Mouse (Mus musculus): ENCODE results near the gene Cables2. TPM values are rescaled to one million over a fixed set of nuclear protein-coding genes. Genes with fewer than 3 reads are reported as not detected.

The Cables2 gene
- polyA plus RNA-seq, 1 experiment from 2014 or later: 37.5 TPM

DNA sequence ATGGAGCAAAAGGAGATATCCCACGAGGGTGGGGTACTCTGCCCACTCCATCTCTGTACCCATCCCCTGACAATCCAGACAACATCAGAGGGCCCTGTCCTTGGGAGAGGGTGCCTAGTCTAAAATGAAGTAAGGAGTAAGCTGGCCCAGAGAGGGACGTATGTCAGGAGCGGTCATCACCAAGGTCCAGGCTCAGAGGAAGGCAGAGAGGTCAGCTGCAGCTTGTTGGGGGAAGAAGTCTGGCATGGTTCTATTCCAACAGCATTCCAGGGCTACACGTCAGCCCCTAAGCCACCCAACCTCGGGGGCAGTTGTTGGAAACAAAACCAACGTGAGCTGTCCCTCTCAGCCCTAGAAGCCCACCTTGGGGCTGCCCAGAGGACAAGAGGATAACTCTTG, 45.2 kb downstream of the Cables2 start:
- DNase-seq (no peak), ATAC-seq (ENCODE audit: low FRiP score, low TSS enrichment) (no peak)
- Histone ChIP-seq H3K4me2 (ENCODE audit: low read length) (no peak overlapping the region), H3K4me3 (replicated peaks; ENCODE audit: low read depth, low read length) (no peak overlapping the region), H3K9me3 (ENCODE audit: control insufficient read depth, low read length) (no peaks in the 10 kb centered on the region), H3K27ac (replicated peaks; ENCODE audit: low read depth, low read length) (no peak overlapping the region), H3K4me1 (ENCODE audit: control insufficient read depth, insufficient read depth, low read length) (peaks cover 22% of the 10 kb centered on the region), H3K9ac (replicated peaks; ENCODE audit: low read length) (no peak overlapping the region), H3K36me3 (ENCODE audit: control insufficient read depth, insufficient read depth, low read length) (no peaks in the 10 kb centered on the region), H3K27me3 (ENCODE audit: control insufficient read depth, insufficient read depth, low read length) (peaks cover 29% of the 10 kb centered on the region)
- 50% methylated on average over 6 of the region's 6 CpGs for WGBS

DNA sequence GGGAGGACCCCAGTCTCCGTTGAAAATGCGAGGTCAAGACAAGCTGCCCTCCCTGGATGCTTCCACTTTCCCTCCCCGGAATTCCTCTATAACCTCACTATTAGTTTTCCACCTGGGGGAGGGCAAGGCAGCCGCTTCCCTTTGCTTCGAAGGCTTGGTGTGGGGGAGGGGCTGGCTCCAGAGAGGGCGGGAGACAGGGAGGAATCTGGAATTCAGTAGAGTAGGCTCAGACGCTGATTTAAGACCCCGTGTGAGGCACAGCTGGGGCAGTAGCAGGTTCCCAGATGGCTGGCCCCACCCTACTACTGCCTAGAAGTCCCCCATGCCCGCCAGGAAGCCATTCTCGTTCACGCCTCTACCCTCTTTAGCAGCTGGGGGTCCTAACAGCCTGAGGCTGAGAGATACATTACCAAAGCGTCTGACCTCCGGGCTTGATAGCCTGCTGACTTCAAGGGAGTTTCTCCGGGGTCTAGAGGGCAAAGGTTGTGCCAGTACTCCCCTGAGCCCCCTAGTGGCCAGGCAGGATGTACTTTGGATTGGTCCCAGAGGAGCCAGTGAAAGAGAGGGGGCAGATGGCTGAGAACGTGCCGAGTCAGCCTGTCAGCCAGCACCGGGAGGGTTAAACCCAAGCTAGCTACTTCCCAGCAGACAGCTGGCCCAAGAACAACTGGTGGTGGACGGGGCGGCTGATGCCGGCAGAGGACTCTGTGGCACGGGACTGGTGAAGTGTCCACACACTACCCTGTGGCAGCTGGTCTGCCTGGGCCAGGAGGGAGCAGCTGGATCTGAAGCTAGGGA, 45.8 kb downstream of the Cables2 start:
- peak; percentile 59 for ATAC-seq (ENCODE audit: low FRiP score, low TSS enrichment)
- Histone ChIP-seq H3K27me3 (ENCODE audit: control insufficient read depth, insufficient read depth, low read length) (peaks cover 34% of the 10 kb centered on the region), H3K9me3 (ENCODE audit: control insufficient read depth, low read length) (no peaks in the 10 kb centered on the region), H3K9ac (replicated peaks; ENCODE audit: low read length) (no peak overlapping the region), H3K36me3 (ENCODE audit: control insufficient read depth, insufficient read depth, low read length) (no peaks in the 10 kb centered on the region), H3K4me1 (ENCODE audit: control insufficient read depth, insufficient read depth, low read length) (peaks cover 23% of the 10 kb centered on the region), H3K27ac (replicated peaks; ENCODE audit: low read depth, low read length) (no peak overlapping the region), H3K4me3 (replicated peaks; ENCODE audit: low read depth, low read length) (no peak overlapping the region), H3K4me2 (ENCODE audit: low read length) (peak overlapping the region; percentile 25)
- 1% methylated on average over 21 of the region's 21 CpGs for WGBS
- peak; percentile 69 for DNase-seq

DNA sequence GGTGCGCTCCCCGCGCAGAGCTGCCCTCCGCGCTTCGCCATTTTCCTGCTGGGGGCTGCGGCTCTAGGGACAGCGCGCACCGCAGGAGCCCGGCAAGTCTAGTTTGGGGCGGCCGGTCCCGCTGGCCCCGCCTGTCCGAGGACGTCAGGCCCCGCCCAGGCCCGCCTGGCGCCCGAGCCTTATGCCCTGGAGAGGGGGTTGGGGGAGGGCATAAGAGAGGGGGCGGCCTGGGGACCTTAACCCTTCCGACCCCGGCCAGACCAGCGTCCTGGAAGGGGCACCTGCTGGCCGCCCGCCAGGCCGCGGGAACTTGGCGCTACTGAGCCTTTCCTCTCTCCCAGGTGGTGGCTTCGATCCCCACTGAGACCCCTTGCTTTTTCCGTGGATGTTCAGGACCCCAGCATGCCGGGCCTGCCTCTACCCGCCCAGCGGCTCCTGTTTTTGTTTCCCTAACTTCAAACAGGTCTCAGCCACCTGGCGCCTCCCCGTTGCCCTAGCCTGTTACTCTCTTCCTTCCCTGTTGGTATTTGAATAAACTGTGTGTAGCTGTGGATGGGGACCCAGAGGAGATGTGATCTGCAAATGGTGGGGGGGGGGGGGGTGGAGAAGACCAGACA, 47.4 kb downstream of the Cables2 start, which contains the start of gene Lama5:
TSS of gene Lama5 (minus strand) at position 98 of the 617 bp plus-strand sequence.
- no peak for DNase-seq
- peak; percentile 51; the same call in 1 of the 2 replicates for ATAC-seq (ENCODE audit: low FRiP score, low TSS enrichment)
- H3K9ac ChIP-seq (replicated peaks; ENCODE audit: low read length): peak within 1 kb of the TSS; percentile 54
- peaks cover 30% of the 10 kb centered on the region for H3K4me1 ChIP-seq (ENCODE audit: control insufficient read depth, insufficient read depth, low read length)
- no peaks in the 10 kb centered on the region for H3K36me3 ChIP-seq (ENCODE audit: control insufficient read depth, insufficient read depth, low read length)
- under 1% methylated on average over 36 of the region's 37 CpGs for whole genome bisulfite sequencing
- no peak within 1 kb of the TSS for H3K27ac ChIP-seq (replicated peaks; ENCODE audit: low read depth, low read length)
- peak within 1 kb of the TSS; percentile 100 for H3K4me2 ChIP-seq (ENCODE audit: low read length)
- peaks cover 34% of the 10 kb centered on the region for H3K27me3 ChIP-seq (ENCODE audit: control insufficient read depth, insufficient read depth, low read length)
- no peaks in the 10 kb centered on the region for H3K9me3 ChIP-seq (ENCODE audit: control insufficient read depth, low read length)
- H3K4me3 ChIP-seq (replicated peaks; ENCODE audit: low read depth, low read length): peak within 1 kb of the TSS; percentile 51

DNA sequence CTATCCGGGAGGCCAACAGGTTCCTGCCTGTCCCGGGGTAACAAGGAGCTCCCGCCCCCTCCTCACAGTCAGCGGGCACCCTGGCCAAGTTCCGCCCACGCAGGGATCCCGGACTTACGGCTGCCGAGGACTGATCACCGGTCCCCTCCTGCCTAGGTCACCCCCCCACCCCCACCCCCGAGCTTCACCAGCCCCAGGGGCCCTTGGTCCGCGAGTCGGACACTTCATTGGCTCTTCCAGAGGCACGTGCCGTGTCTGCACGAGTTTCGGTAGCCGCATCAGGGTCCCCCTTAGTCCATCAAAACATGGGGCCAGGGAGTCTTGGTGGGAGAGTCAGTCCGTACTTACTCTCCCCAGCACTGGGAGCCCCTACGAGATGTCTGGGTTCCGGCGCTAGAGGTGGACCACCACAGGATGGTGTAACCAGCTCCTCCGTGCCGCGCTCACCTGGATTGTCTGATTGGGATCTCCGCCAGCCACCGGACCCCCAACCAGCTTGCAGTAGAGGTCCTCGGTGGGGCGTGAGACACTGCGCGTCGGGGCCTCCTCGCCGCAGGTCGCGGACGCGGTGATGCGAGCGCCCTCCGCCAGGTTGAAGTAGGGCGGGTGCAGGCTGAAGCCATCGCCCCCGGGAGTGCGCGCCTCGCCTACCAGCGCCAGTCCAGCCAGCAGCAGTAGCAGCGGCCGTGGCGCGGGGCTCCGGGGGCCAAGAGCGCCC, 48.1 kb downstream of the Cables2 start:
- ATAC-seq (ENCODE audit: low FRiP score, low TSS enrichment): peak; percentile 38; the same call in 1 of the 2 replicates
- Histone ChIP-seq H3K9me3 (ENCODE audit: control insufficient read depth, low read length) (no peaks in the 10 kb centered on the region), H3K4me2 (ENCODE audit: low read length) (peak overlapping the region; percentile 100), H3K4me1 (ENCODE audit: control insufficient read depth, insufficient read depth, low read length) (peaks cover 30% of the 10 kb centered on the region), H3K27me3 (ENCODE audit: control insufficient read depth, insufficient read depth, low read length) (peaks cover 34% of the 10 kb centered on the region), H3K4me3 (replicated peaks; ENCODE audit: low read depth, low read length) (peak overlapping the region; percentile 51), H3K27ac (replicated peaks; ENCODE audit: low read depth, low read length) (no peak overlapping the region), H3K36me3 (ENCODE audit: control insufficient read depth, insufficient read depth, low read length) (no peaks in the 10 kb centered on the region), H3K9ac (replicated peaks; ENCODE audit: low read length) (peak overlapping the region; percentile 54)
- DNase-seq: peak; percentile 60
- WGBS: 1% methylated on average over 55 of the region's 55 CpGs

DNA sequence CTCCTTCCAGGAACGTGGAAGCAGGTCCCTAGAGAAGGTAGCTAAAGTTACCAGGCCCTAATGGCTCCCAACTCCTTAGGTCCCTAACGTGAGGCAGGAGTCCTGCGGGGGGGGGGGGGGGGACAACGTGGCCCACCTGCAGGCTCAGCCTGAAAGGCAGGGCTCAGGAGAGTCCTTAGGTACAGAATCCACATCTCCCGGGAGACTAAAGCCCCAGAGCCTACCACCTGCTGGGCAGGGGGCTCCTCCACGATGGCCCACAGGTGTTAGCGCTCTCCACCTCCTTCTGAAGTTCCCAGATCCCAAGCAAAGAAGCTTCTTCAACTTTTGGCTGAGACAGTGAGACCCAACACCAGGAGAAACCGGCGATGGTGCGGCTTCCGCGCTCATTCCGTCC, 48.7 kb downstream of the Cables2 start:
- Histone ChIP-seq H3K27me3 (ENCODE audit: control insufficient read depth, insufficient read depth, low read length) (peaks cover 34% of the 10 kb centered on the region), H3K27ac (replicated peaks; ENCODE audit: low read depth, low read length) (no peak overlapping the region), H3K9ac (replicated peaks; ENCODE audit: low read length) (no peak overlapping the region), H3K4me3 (replicated peaks; ENCODE audit: low read depth, low read length) (peak overlapping the region; percentile 51), H3K36me3 (ENCODE audit: control insufficient read depth, insufficient read depth, low read length) (no peaks in the 10 kb centered on the region), H3K9me3 (ENCODE audit: control insufficient read depth, low read length) (no peaks in the 10 kb centered on the region), H3K4me2 (ENCODE audit: low read length) (peak overlapping the region; percentile 100), H3K4me1 (ENCODE audit: control insufficient read depth, insufficient read depth, low read length) (peaks cover 30% of the 10 kb centered on the region)
- DNase-seq (no peak), ATAC-seq (ENCODE audit: low FRiP score, low TSS enrichment) (no peak)
- WGBS: under 1% methylated on average over 12 of the region's 13 CpGs

GRCm38 (mm10) chr2:180222250-180222649, 51.0 kb downstream of the Cables2 start:
- Histone ChIP-seq H3K27me3 (ENCODE audit: control insufficient read depth, insufficient read depth, low read length) (peaks cover 34% of the 10 kb centered on the region), H3K4me2 (ENCODE audit: low read length) (no peak overlapping the region), H3K9me3 (ENCODE audit: control insufficient read depth, low read length) (no peaks in the 10 kb centered on the region), H3K4me1 (ENCODE audit: control insufficient read depth, insufficient read depth, low read length) (peaks cover 21% of the 10 kb centered on the region), H3K36me3 (ENCODE audit: control insufficient read depth, insufficient read depth, low read length) (no peaks in the 10 kb centered on the region), H3K4me3 (replicated peaks; ENCODE audit: low read depth, low read length) (no peak overlapping the region), H3K9ac (replicated peaks; ENCODE audit: low read length) (0 out of 2 replicates have a peak overlapping the region, but pooled peaks have one; percentile 12), H3K27ac (replicated peaks; ENCODE audit: low read depth, low read length) (no peak overlapping the region)
- 10% methylated on average over 6 of the region's 6 CpGs for WGBS
- DNase-seq (peak; percentile 33), ATAC-seq (ENCODE audit: low FRiP score, low TSS enrichment) (0 out of 2 replicates have a peak, but pooled peaks have one; percentile 19)

DNA sequence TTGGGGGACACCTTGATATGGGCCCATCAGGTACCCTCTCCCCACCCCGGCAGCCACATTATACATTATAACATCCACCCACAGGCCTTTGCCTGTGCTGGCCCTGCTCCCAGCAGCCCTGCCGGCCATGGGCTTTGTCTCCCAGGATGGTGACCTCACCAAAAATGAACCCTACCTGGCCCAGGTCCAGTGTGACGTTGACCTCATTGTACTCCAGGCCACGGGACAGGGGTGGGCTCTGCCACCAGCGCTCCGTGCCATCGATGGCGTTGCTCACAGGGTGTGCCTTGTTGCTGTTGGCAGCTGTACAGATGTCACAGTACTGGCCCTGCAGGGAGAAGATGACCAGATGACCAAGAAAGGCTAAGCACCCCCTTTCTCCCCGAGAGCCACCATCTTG, 52.2 kb downstream of the Cables2 start:
- no peak overlapping the region for H3K4me2 ChIP-seq (ENCODE audit: low read length)
- H3K27me3 ChIP-seq (ENCODE audit: control insufficient read depth, insufficient read depth, low read length): peaks cover 25% of the 10 kb centered on the region
- DNase-seq: no peak
- H3K27ac ChIP-seq (replicated peaks; ENCODE audit: low read depth, low read length): no peak overlapping the region
- peaks cover 17% of the 10 kb centered on the region for H3K4me1 ChIP-seq (ENCODE audit: control insufficient read depth, insufficient read depth, low read length)
- H3K9me3 ChIP-seq (ENCODE audit: control insufficient read depth, low read length): no peaks in the 10 kb centered on the region
- no peak overlapping the region for H3K9ac ChIP-seq (replicated peaks; ENCODE audit: low read length)
- ATAC-seq (ENCODE audit: low FRiP score, low TSS enrichment): no peak
- 96% methylated on average over 9 of the region's 9 CpGs for whole genome bisulfite sequencing
- H3K4me3 ChIP-seq (replicated peaks; ENCODE audit: low read depth, low read length): no peak overlapping the region
- no peaks in the 10 kb centered on the region for H3K36me3 ChIP-seq (ENCODE audit: control insufficient read depth, insufficient read depth, low read length)

GRCm38 (mm10) chr2:180220165-180220564, 53.1 kb downstream of the Cables2 start:
- H3K9ac ChIP-seq (replicated peaks; ENCODE audit: low read length): no peak overlapping the region
- 88% methylated on average over 9 of the region's 9 CpGs for WGBS
- H3K27ac ChIP-seq (replicated peaks; ENCODE audit: low read depth, low read length): no peak overlapping the region
- DNase-seq (no peak), ATAC-seq (ENCODE audit: low FRiP score, low TSS enrichment) (no peak)
- H3K27me3 ChIP-seq (ENCODE audit: control insufficient read depth, insufficient read depth, low read length): peaks cover 17% of the 10 kb centered on the region
- no peaks in the 10 kb centered on the region for H3K9me3 ChIP-seq (ENCODE audit: control insufficient read depth, low read length)
- no peaks in the 10 kb centered on the region for H3K36me3 ChIP-seq (ENCODE audit: control insufficient read depth, insufficient read depth, low read length)
- peaks cover 11% of the 10 kb centered on the region for H3K4me1 ChIP-seq (ENCODE audit: control insufficient read depth, insufficient read depth, low read length)
- H3K4me2 ChIP-seq (ENCODE audit: low read length): no peak overlapping the region
- no peak overlapping the region for H3K4me3 ChIP-seq (replicated peaks; ENCODE audit: low read depth, low read length)
